Mouse (Mus musculus) bone marrow, adult 2 months (tissue): ENCODE data around the gene Fam180a. TPM values are rescaled to one million over a fixed set of nuclear protein-coding genes. Genes with fewer than 3 reads are reported as not detected.

Experiments used
- H3K27ac ChIP-seq: fragments of 200-500 bp; 2 replicates; pipeline ENCODE4 v1.5.1; 2012; ENCODE audit warnings: low read depth, mild to moderate bottlenecking, control low read depth, inconsistent platforms, low read length; ENCODE audit not compliant: control insufficient read depth, poor library complexity, insufficient read depth
- H3K4me1 ChIP-seq: fragments of 200-500 bp; 2 replicates; pipeline ENCODE4 v1.6.1; 2011; ENCODE audit warnings: low read length; ENCODE audit not compliant: control insufficient read depth, insufficient read depth
- H3K4me3 ChIP-seq: fragments of 200-500 bp; replicated peaks from 2 replicates; pipeline ENCODE3; 2011; ENCODE audit warnings: mild to moderate bottlenecking, low read depth, low read length, control low read depth; ENCODE audit not compliant: control insufficient read depth
- CTCF ChIP-seq: fragments of 200-500 bp; IDR thresholded peaks from 2 replicates; pipeline ENCODE4 v1.5.1; 2011; ENCODE audit warnings: low read length, control low read depth; ENCODE audit not compliant: control insufficient read depth, insufficient read depth
- POLR2A ChIP-seq: fragments of 200-500 bp; IDR thresholded peaks from 2 replicates; pipeline ENCODE4 v1.6.1; 2011; ENCODE audit warnings: low read depth, mild to moderate bottlenecking, control low read depth, low read length, borderline replicate concordance; ENCODE audit not compliant: control insufficient read depth
- WGBS: fragments of 180-500 bp; shearing (Covaris S2); methylation state at CpG from one replicate; pipeline ENCODE4 v1.1.7; 2018; 5-methylcytosine and 5-hydroxymethylcytosine counted together
- polyA plus RNA-seq: library from polyadenylated mRNA; stranded (reverse); fragments of >200 nt; gene quantifications from 2 replicates; pipeline ENCODE4 v1.2.4, GENCODE M21; 2011; ENCODE audit warnings: low replicate concordance; ENCODE audit not compliant: missing spikeins, insufficient read depth, insufficient read length

Gene Fam180a
- polyA plus RNA-seq, 1 experiment, result 0.95 TPM

- no peak overlapping the region for H3K27ac ChIP-seq
- no peak for TF ChIP-seq POLR2A
- no peak for TF ChIP-seq CTCF
- H3K4me3 ChIP-seq, result no peak overlapping the region
- H3K4me1 ChIP-seq, result no peaks in the 10 kb centered on the region
- WGBS, result 72% methylated on average over 10 of the region's 10 CpGs
Measured at GRCm38 (mm10) chr6:35277903-35278587, 47.9 kb downstream of the Fam180a start.

- Histone ChIP-seq H3K27ac (no peak overlapping the region), H3K4me3 (no peak overlapping the region), H3K4me1 (no peaks in the 10 kb centered on the region)
- TF ChIP-seq CTCF, result no peak
- TF ChIP-seq POLR2A, result no peak
- 86% methylated on average over 11 of the region's 11 CpGs for WGBS
Measured at GRCm38 (mm10) chr6:35273391-35274082, 52.4 kb downstream of the Fam180a start.

GRCm38 (mm10) chr6:35271868-35272765, 53.8 kb downstream of the Fam180a start:
- no peak overlapping the region for H3K4me3 ChIP-seq
- no peak overlapping the region for H3K27ac ChIP-seq
- 80% methylated on average over 20 of the region's 20 CpGs for WGBS
- TF ChIP-seq POLR2A (no peak), CTCF (no peak)
- H3K4me1 ChIP-seq, result no peaks in the 10 kb centered on the region

GRCm38 (mm10) chr6:35271094-35271855, 54.7 kb downstream of the Fam180a start:
- TF ChIP-seq POLR2A, result no peak
- no peak for TF ChIP-seq CTCF
- Histone ChIP-seq H3K4me1 (no peaks in the 10 kb centered on the region), H3K27ac (no peak overlapping the region), H3K4me3 (no peak overlapping the region)
- 86% methylated on average over 12 of the region's 12 CpGs for WGBS

GRCm38 (mm10) chr6:35269643-35270042, 56.3 kb downstream of the Fam180a start:
- Histone ChIP-seq H3K27ac (no peak overlapping the region), H3K4me3 (no peak overlapping the region), H3K4me1 (no peaks in the 10 kb centered on the region)
- WGBS, result 85% methylated on average over 13 of the region's 13 CpGs
- no peak for TF ChIP-seq CTCF
- TF ChIP-seq POLR2A, result no peak

- Histone ChIP-seq H3K4me1 (no peaks in the 10 kb centered on the region), H3K4me3 (no peak overlapping the region), H3K27ac (no peak overlapping the region)
- WGBS, result 93% methylated on average over 13 of the region's 13 CpGs
- TF ChIP-seq POLR2A (no peak), CTCF (no peak)
Measured at GRCm38 (mm10) chr6:35268711-35269110, 57.2 kb downstream of the Fam180a start.

GRCm38 (mm10) chr6:35265580-35266278, 60.2 kb downstream of the Fam180a start:
- H3K4me3 ChIP-seq, result no peak overlapping the region
- no peak overlapping the region for H3K27ac ChIP-seq
- no peaks in the 10 kb centered on the region for H3K4me1 ChIP-seq
- 78% methylated on average over 15 of the region's 15 CpGs for WGBS
- TF ChIP-seq POLR2A (no peak), CTCF (no peak)

Other genes with a start within 250 kb of the Fam180a start
- 13.6 and 19.6 TPM in 2 replicates for gene Cnot4, start 192.4 kb downstream of the Fam180a start, polyA plus RNA-seq
- gene Nup205, start 148.7 kb downstream of the Fam180a start, polyA plus RNA-seq, result 12.8 and 19.0 TPM in 2 replicates
- gene Slc13a4, start 18.0 kb downstream of the Fam180a start, polyA plus RNA-seq, result not detected in 2 replicates
- 24.3 and 38.3 TPM in 2 replicates for gene Mtpn, start 213.7 kb upstream of the Fam180a start, polyA plus RNA-seq